Mouse (Mus musculus): ENCODE results near the gene Dram2.
"Not testable (repeated sequence)": the region's sequence is repeated elsewhere in the genome, so short reads cannot be mapped to it uniquely, and the experiment has no call there.

Dram2 gene

DNA sequence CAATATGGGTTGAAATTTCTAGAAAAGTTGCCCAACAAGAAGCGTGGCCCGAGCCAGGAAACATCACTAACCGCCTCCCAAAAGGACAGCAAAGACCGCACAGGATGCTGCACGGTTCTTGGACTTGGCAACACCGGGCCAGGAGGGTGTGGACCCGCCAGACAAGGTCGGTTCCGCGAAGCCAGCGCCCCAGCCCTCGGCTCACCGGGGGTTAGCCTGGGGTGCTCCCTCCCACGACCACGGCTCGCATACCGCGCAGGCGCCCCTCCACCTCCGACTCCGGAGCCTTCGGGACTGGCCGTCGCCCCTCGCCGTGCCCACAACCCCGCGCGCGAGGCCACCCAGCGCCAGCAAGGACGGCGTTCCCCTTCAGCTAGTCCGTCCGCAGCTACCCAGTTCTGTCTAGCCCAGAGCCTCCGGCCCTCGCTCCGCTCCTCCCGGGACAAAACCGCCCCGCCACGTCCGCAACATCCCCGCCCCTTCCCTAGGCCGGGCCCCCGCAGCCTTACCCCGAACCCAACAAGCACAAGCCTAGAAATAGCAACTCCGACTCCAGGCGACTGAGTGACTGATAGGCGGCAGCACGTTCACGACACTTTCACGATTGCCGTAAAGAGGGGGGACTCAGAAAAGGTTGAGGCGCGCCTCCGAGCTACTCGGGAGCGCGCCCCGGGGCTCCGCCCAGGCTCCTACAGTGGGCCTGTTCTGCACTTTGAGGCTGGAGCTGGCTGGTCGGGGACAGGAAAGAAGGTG lies at the start of gene Dram2, which contains the start of gene Cept1:
Dram2 (plus strand) TSS at position 628 of the 753 bp plus-strand sequence.
Cept1 (minus strand) TSS at position 632 of the 753 bp plus-strand sequence.
- peak; percentile 89 to 93 for DNase-seq

DNA sequence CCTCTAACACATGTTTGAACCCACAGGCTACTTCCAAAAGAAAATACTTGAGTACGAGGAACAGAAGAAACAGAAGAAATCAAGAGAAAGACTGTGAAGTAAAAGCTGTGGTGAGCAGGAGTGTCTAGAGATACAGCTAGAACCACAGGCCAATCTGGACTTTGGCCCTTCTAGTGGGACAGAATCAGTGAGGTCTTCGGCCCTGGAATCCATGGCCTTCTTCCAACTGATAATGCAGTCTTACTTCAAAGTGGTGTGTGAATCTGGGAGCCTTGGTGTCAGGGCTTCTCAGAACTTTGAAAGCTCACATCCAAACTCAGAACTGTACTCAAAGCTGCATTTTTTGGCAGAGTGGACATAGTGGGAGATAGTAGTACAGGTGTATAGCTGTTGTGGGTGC lies 47.1 kb upstream of the Dram2 start:
- no peak for DNase-seq

DNA sequence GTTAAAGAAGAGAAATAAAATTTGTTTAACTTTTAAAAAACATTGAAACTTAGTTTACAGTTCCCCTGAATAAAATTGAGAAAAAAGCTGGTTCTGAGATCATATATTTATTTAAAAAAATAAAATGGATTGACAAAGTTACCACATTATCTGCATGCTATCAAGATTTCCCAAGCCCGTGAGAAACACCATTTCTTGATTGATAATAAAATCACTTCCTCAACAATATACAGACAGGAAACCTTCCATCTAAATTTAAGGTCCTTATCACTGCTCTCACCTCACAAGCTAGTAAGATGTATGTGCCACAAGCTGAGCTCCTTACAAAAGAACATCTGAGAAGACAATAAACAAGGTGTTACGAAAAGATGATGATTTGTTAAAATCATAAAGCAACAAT lies 44.7 kb upstream of the Dram2 start:
- no peak for DNase-seq

DNA sequence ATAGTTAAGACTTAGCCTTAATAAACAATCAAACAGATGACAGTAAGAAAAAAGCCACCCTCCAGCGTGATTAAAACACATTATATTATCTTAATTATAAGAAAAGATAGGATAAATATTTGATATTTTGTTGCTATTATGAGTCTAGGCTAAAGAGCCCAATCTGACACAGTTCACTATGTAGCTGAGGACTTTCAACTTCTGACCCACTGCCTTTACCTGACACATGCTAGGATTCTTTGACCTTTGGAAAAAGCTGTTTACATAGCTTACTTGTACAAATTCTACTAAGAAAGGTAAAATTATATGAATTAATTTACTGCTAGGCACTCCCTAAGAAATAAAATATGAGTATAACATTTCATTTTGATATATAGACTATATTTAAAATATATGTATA lies 36.9 kb upstream of the Dram2 start:
- no peak for DNase-seq

DNA sequence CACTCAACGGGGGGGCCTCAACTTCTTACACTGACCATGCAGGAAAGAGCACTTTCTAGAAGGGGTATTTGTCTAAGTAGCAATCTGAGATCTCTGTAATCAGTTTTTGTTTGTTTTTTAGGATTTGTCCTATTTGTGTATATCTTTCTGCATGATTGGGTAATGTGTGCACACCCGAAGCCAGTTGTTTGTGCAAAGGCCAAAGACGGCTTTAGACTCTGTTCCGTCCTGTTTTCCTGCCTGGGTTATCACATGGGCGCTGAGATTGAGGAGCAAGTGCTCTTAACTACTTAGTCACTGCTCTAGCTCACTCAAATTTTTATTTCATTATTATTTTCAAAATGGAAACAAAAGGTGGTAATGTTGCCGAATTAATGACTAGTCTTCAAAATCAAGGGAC lies 32.6 kb upstream of the Dram2 start:
- DNase-seq, result no peak

DNA sequence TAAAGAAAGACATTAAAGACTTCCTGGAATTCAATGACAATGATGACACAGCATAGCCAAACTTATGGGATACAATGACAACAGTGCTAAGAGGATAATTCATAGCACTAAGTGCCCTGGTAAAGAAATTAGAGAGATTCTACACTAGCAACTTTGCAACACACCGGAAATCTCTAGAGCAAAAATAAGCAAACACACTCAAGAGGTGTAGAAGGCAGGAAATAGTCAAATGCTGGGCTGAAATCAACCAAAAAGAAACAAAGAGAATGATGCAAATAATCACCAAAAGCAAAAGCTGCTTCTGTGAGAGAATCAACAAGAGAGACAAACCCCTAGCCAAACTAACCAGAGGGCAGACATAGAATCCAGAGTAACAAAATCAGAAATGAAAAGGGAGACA lies 24.9 kb upstream of the Dram2 start:
- no peak for DNase-seq

DNA sequence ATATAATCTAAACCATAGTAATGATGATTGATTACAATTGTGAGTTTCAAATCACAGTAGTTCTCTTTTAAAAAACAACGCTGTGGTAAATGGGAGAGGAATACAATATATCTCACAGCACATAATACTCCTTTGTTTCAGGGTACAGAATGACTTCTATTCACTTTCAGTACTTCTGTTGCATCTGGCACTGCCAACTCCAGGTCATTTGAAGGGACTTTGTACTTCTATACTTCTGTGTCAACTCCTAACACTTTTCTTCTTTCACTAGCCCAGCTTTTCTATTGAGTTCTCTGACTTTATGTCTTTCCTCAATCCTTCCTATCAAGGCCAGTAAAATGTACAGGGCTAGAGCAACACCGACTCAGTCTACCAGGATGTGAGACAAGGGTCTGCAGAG lies 21.2 kb upstream of the Dram2 start:
- no peak for DNase-seq

DNA sequence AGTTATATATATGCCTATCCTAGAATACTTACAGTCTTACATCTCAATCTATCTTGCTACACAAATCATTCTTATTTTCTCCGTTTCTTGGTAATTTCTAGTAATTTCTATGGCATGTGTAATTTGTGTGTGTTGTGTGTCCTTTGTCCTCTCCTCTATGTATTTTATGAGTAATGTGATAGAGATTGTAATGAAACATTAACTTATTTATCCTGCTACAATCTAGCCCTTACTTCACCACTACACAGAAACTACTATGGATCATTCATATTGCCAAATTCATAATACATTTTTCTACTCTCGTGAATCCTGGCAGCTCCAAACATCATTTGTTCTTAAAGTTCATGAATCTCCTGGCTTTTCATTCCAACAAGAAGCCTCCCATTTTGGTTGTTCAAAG lies 19.6 kb upstream of the Dram2 start:
- DNase-seq, result no peak

DNA sequence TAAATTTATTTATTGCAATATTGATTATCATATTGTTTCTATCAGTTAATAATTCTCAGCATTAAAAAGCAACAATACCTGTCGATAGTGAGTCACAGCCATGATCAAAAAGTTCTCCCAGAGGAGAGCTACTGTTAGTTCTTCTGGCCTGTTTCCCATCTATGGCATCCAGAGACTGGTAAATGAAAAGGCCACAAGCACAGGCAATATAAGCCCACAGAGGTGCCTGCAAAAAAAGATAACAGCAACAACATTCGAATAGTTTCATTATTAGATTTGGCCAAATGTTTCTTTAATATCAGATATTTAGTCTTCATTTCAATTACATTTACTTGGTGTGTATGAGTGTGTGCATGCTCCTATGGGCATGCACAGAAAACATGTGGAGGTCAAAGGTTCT lies 14.3 kb upstream of the Dram2 start:
- DNase-seq, result no peak

DNA sequence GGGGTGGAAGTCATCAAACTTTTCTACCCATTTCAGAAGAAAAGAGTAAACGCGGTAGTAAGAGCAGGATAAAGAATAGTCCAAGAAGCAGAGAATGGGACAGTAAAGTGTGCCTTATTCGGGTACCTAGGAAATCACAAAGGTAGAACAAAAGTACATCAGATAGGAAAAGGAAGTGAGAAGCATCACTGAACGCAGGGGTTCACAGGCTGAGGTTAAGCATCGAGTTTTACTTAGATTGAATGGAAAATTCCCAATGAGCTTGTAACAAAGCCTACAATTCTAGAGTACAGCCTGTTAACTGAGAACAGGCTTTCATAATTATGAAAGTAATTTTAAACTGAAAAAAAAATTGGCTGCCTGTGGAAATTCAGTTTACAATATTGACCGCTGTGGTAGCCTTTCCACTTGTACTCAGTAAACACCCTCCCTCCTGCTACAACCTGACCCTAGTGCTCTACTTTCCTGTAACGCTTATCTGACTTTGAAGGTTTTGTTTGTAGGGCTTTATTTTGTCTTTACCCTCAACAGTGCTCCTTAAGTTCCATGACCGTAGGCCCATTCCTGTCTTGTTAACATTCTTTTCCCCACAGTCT lies 2.8 kb upstream of the Dram2 start:
- DNase-seq, result no peak

DNA sequence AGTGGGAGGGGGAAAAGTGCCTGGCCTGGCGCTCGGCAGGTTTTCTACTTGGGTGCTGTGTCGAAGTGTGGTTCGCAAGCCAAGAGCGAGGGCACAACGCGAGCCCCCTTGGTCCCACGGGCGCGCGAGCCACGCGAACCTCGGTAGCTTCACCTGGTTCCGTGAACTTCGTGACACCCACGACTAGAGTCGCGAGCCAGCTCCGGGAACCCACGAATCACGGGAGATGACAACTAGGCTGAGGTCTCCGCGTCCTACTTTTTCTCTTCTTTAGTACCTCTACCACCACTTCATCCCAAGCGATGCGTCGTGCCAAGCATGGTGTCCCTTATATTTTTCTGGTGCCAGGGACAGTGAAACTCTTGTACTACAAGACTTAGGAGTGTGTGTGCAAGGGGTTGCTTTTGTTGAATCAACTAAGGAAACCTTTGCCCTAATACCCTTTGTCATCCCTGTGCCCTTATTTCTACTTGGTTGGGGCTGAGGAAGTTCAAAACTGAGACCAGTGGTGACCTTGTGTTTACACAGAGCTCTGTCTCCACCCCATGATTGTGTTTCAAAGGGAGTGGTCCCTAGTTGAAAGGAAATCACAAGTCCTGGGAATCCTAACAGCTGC lies 434 bp downstream of the Dram2 start:
- no peak for DNase-seq

DNA sequence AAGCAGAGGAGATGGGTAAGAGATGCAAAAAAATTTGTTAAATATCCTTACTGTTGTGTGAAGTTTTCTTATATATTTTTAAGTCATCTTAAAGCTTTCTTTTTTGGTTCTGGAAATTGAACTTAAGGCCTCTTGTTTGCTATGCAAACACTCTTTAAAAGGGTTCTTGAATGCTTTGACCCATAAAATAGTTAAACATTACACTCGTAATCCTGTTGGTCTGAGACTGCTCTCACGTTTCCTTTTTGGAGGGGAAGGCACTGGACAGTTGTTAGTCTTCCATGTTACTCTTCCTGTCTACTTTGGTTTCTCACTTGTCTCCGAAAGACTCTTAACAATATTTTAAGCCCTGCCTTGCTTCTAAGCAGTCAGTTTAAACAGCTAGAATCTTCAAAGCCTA lies 1.4 kb downstream of the Dram2 start:
- no peak for DNase-seq

DNA sequence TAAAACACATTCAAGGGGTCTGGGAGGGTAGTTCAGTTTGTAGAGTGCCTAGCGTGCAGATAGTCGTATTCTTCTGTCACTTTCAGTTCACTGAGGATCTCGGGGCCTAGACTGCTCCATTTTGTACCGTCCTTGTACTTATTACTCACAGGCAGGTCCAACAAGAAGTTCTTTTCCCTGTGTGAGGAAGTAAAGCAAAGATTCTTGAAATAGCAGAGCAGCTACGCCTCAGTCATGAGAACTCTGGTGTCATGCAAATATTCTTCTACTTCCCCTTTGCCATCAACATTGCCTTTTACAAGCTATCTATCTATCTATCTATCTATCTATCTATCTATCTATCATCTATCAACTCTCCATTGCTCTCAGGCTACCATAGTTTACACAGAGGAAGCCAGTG lies 5.8 kb downstream of the Dram2 start:
- DNase-seq, result no peak

DNA sequence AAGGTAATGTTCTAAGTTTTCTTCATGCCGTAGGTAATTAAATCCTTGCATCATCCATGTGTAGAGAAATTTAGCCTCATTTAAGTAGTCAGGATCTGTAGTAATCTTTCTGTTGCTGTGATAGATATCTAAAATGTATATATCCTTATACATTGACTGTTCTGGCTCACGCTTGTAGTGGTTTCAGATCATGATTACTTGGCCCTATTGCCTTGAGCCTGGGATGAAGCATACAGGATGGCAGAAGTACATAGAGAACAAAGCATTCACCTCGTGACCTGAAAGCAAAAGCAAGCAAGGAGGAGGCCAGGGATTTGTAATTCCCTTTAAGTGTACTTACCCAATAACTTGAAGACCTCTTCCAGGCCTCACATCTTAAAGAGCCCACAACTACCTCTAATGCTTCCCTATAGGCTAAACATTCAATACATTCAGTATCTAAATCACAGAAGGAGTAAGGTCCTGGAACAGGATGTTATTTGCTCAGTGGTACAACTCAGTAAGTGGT lies 8.2 kb downstream of the Dram2 start:
- DNase-seq, result no peak

DNA sequence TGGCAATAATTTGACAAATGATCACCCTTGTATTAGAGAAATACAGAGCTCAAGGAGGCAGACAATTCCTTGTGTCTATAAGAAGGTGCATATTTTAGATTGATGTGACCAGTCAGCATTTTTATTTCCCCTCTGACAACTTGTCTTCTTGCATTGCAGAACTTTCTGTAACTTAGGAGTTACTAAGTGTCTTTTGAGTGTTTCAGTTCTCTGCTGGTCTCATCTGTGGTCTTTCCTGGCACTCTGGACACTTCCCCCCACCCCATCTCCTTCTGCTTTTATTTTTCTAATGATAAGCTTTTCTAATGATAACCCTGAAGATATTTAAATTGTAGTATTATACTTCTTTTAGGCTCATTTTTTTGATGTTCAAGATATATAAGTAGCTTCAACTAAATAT lies 10.7 kb downstream of the Dram2 start:
- no peak for DNase-seq

DNA sequence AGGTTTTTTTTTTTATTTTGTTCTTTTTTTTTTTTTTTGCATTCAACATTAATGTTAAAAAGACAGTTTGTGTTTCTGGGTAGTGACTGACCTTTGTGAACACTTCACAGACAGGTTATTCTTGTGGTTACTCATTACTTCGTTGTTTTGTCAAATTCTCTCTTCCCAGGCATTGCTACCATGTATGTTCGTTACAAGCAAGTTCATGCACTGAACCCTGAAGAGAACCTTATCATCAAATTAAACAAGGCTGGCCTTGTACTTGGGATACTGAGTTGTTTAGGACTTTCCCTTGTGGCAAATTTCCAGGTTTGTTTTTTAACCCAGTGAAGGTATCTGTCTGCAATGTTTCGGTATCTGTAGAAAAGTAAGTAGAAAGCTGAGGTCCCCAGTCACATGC lies 18.3 kb downstream of the Dram2 start:
- DNase-seq, result no peak

DNA sequence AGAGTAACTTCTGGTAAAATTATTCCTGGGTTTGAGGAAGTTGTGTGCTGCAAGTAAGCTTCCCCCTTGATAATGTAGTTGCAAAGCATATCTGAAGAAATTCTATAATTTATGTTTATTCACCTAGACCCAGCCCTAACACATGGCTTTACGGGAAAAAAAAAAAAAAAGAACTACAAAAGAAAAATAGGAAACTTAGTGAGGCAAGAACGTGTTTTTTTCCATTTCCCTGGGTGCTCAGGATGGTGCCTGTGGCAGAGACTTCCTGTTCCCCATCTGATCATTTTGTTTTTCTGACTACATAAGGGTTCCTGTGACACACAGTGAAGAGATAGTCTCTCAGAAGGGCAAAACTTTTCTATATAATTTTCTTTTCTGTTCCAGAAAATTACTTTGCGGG lies 25.6 kb downstream of the Dram2 start:
- no peak for DNase-seq

DNA sequence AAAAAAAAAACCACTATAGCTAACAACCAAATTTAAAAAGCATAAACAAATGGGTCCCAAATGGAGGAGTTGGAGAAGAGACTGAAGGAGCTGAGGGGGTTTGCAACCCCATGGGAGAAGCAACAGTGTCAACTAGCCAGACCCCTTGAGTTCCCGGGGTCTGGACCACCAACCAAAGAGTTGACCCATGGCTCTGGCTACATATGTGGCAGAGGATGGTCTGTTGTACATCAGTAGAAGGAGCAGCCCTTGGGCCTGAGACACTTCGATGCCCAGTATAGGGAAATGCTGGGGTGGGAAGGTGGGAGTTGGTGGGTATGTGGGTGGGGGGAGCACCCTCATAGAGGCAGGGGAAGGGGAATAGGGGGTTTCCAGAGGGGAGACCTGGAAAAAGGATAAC lies 31.7 kb downstream of the Dram2 start:
- no peak for DNase-seq

DNA sequence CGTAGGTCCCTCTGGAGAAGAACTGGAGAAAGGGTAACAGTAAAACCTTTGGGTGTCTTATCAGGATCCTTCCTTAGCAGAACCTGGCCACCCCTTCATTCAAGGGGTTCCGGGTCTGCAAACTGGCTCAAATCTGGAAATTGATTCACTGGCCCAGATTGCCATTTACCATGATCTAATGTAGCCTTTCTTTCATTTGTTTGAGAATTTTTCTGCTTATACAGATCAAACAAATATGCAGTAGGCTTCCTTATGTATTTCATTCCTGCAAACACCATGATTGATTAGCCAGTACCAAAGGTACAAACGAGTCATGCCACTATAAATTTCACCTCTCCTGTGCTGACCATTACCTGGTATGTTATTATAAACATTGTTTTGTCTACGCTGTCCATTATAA lies 46.0 kb downstream of the Dram2 start:
- not testable (repeated sequence) for DNase-seq

DNA sequence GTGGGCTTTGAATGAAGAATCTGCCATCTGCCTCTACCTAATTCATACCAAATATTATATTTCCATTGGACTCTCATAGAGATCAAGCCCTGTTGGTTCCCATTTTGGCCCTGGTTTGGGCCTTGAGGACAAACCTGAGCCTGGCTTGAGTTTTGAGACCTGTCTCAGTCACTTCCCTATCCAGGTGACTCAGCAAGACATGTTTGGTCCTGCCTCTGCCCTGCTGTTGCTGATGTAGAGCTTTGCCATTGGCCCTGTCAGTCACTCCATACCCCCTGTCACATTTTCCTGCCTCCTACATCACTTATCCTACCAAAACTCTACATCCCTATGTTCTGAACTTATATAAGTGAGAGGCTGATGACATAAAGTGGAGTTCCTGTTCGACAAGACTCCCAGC lies 70.5 kb downstream of the Dram2 start:
- DNase-seq, result no peak
